Mouse (Mus musculus): ENCODE results near the gene Emid1. TPM values are rescaled to one million over a fixed set of nuclear protein-coding genes. Genes with fewer than 3 reads are reported as not detected.
A peak's percentile ranks its signal among the peaks of the same experiment; 100 is the strongest.

The Emid1 gene
- total and polyA plus RNA-seq, 2 experiments from 2014 or later: 4.8 to 14.5 TPM

DNA sequence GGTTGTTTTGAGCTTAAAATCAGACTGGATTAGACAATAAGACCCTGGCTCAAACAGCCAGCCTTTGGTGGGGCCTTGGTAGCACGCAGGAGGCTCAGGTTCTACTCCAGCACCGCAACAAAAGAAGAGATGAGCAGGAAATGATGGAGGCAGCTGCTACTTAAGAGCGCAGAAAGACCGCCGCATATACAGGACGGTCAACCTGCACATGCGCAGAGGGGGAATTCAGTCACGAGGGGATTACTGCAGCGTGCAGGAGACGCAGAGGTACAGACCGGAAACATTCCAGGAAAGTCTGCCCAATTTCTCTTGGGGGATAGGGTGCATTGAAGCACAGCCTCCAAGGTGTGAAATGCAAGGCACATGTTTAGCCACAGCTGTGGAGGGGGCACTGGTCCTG, 6.0 kb upstream of the Emid1 start:
- Histone ChIP-seq H3K27me3 (ENCODE audit: insufficient read depth, low read length) (no peaks in the 10 kb centered on the region), H3K4me2 (ENCODE audit: low read depth, low read length, poor library complexity, severe bottlenecking) (no peak overlapping the region), H3K4me1 (ENCODE audit: insufficient read depth, low read length) (no peaks in the 10 kb centered on the region), H3K27ac (ENCODE audit: low read depth, low read length) (no peak overlapping the region), H3K4me3 (ENCODE audit: low read depth, low read length) (no peak overlapping the region), H3K36me3 (ENCODE audit: insufficient read depth, low read length) (no peaks in the 10 kb centered on the region), H3K9ac (replicated peaks; ENCODE audit: low read length, poor library complexity, severe bottlenecking) (no peak overlapping the region), H3K9me3 (ENCODE audit: low read length) (no peaks in the 10 kb centered on the region)
- no peak for ATAC-seq (ENCODE audit: low FRiP score)
- DNase-seq (ENCODE audit: low spot score): no peak
- TF ChIP-seq CTCF (IDR thresholded peaks at IDR 0.05): no peak
- 85% methylated on average over 11 of the region's 11 CpGs for WGBS

DNA sequence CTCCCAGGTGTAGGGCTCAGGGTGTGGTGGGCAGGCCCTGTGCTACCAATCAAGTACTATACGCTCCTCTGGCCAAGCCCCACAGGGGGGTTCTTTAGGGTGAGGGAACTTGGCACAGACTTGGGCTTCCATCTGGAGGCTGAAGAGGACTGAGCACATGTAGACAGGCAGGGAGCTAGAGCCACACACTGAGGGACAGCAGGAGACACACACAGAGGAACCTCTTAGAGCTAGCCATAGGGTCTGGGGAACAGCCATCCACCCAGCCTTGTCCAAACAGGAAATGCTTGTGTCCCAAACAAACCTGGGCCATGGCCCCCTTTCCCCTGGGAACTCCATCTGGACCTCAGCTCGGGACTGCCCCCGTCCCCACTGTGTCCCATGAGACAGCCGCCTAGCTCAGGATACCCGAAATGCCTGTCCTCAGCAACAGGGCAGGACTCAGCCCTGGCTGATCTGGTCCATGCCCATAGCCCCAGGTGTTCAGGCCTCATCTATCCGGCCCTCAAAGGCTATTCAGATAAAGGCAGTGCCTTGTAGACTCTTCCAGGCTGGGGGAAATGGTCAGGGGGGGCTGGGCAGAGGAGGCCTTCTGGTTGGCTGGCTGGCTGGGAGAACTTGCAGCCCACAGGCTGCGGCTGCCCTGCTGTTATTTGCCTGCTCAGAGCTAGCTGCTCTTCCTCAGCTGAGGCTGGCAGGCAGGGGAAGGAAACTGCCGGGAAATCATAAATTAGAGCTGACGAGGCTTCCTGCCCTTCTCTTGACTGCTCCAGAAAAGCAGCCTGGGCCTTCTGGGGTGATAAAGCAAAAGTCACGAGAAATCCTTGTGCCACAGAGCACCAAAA, 3.1 kb upstream of the Emid1 start:
- H3K9ac ChIP-seq (replicated peaks; ENCODE audit: low read length, poor library complexity, severe bottlenecking): no peak overlapping the region

GRCm38 (mm10) chr11:5151247-5151630, 818 bp downstream of the Emid1 start:
- WGBS: 23% methylated on average over 4 of the region's 4 CpGs
- Histone ChIP-seq H3K9me3 (ENCODE audit: low read length) (no peaks in the 10 kb centered on the region), H3K27me3 (ENCODE audit: insufficient read depth, low read length) (peaks cover 5% of the 10 kb centered on the region; the same call in 1 of the 2 replicates), H3K4me1 (ENCODE audit: insufficient read depth, low read length) (no peaks in the 10 kb centered on the region), H3K4me2 (ENCODE audit: low read depth, low read length, poor library complexity, severe bottlenecking) (peak overlapping the region; percentile 91), H3K9ac (replicated peaks; ENCODE audit: low read length, poor library complexity, severe bottlenecking) (no peak overlapping the region; the same call in 1 of the 2 replicates), H3K27ac (ENCODE audit: low read depth, low read length) (no peak overlapping the region), H3K4me3 (ENCODE audit: low read depth, low read length) (peak overlapping the region; percentile 50), H3K36me3 (ENCODE audit: insufficient read depth, low read length) (no peaks in the 10 kb centered on the region)
- TF ChIP-seq CTCF (IDR thresholded peaks at IDR 0.05): no peak
- ATAC-seq (ENCODE audit: low FRiP score) (no peak), DNase-seq (ENCODE audit: low spot score) (no peak)

More for the DNA sequence above, 3.1 kb upstream of the Emid1 start:
- H3K4me1 ChIP-seq (ENCODE audit: insufficient read depth, low read length): no peaks in the 10 kb centered on the region
- no peaks in the 10 kb centered on the region for H3K36me3 ChIP-seq (ENCODE audit: insufficient read depth, low read length)
- no peak overlapping the region for H3K27ac ChIP-seq (ENCODE audit: low read depth, low read length)
- DNase-seq (ENCODE audit: low spot score): peak; percentile 34
- H3K27me3 ChIP-seq (ENCODE audit: insufficient read depth, low read length): peaks cover 5% of the 10 kb centered on the region; the same call in 1 of the 2 replicates
- ATAC-seq (ENCODE audit: low FRiP score): no peak
- no peak overlapping the region for H3K4me3 ChIP-seq (ENCODE audit: low read depth, low read length)
- no peaks in the 10 kb centered on the region for H3K9me3 ChIP-seq (ENCODE audit: low read length)
- TF ChIP-seq CTCF (IDR thresholded peaks at IDR 0.05): no peak
- H3K4me2 ChIP-seq (ENCODE audit: low read depth, low read length, poor library complexity, severe bottlenecking): no peak overlapping the region
- WGBS: 48% methylated on average over 10 of the region's 10 CpGs

DNA sequence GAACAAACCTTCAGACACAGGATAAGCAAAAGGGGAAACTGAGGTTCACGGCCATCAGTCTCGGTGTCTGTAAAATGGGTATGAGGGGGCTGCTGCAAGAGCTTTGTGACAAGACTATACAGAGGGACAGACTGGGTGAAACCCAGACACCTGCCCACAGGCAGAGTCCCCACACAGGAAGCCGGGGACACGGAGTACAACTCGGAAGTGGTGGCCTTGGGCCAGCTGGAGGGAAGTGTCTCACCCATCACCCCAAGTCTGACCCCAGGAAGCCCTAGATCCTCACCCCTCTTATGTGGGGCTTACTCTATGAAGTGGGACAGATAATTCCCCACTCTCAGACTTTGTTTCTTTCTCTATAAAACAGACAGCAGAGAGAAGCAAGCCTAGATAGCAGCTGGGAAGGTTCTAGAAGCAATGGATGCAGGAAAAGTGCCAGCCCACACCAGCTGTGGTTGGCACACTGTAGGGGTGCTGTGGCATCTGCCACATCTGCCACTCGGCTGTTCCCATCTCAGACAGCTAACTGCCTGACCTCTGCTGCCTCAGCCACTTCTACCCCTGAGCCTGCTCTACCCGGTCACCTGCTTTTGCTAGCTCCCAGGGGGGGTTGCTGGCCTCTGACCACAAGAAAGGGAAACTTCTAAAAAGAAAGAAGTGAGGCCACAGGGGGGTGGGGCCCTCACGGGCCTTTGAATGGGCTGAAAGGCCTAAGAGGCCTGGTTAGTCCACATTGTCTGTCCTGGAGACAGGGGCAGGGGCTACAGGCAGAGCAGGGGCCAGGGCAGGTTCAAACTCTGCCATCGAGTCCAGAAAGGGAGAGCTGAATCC, 1.4 kb downstream of the Emid1 start:
- H3K4me2 ChIP-seq (ENCODE audit: low read depth, low read length, poor library complexity, severe bottlenecking): no peak overlapping the region
- WGBS: 58% methylated on average over 9 of the region's 9 CpGs
- TF ChIP-seq CTCF (IDR thresholded peaks at IDR 0.05): no peak
- no peaks in the 10 kb centered on the region for H3K4me1 ChIP-seq (ENCODE audit: insufficient read depth, low read length)
- peaks cover 5% of the 10 kb centered on the region; the same call in 1 of the 2 replicates for H3K27me3 ChIP-seq (ENCODE audit: insufficient read depth, low read length)
- DNase-seq (ENCODE audit: low spot score) (no peak), ATAC-seq (ENCODE audit: low FRiP score) (no peak)
- H3K9ac ChIP-seq (replicated peaks; ENCODE audit: low read length, poor library complexity, severe bottlenecking): no peak overlapping the region
- H3K36me3 ChIP-seq (ENCODE audit: insufficient read depth, low read length): no peaks in the 10 kb centered on the region
- no peak overlapping the region for H3K27ac ChIP-seq (ENCODE audit: low read depth, low read length)
- no peaks in the 10 kb centered on the region for H3K9me3 ChIP-seq (ENCODE audit: low read length)
- no peak overlapping the region for H3K4me3 ChIP-seq (ENCODE audit: low read depth, low read length)

- no peak for DNase-seq (ENCODE audit: low spot score)
- WGBS: 65% methylated on average over 9 of the region's 9 CpGs
These were observed 2.1 kb downstream of the Emid1 start for GRCm38 (mm10) chr11:5149955-5150354.

More at GRCm38 (mm10) chr11:5149955-5150354, 2.1 kb downstream of the Emid1 start:
- TF ChIP-seq CTCF (IDR thresholded peaks at IDR 0.05): no peak
- Histone ChIP-seq H3K9me3 (ENCODE audit: low read length) (no peaks in the 10 kb centered on the region), H3K27me3 (ENCODE audit: insufficient read depth, low read length) (peaks cover 5% of the 10 kb centered on the region; the same call in 1 of the 2 replicates), H3K9ac (replicated peaks; ENCODE audit: low read length, poor library complexity, severe bottlenecking) (no peak overlapping the region), H3K4me2 (ENCODE audit: low read depth, low read length, poor library complexity, severe bottlenecking) (no peak overlapping the region), H3K36me3 (ENCODE audit: insufficient read depth, low read length) (no peaks in the 10 kb centered on the region), H3K27ac (ENCODE audit: low read depth, low read length) (no peak overlapping the region), H3K4me3 (ENCODE audit: low read depth, low read length) (no peak overlapping the region), H3K4me1 (ENCODE audit: insufficient read depth, low read length) (no peaks in the 10 kb centered on the region)
- no peak for ATAC-seq (ENCODE audit: low FRiP score)

Data from midbrain, postnatal 0 days (tissue).